Mouse (Mus musculus): ENCODE results near the gene Tmem45a.

DNA sequence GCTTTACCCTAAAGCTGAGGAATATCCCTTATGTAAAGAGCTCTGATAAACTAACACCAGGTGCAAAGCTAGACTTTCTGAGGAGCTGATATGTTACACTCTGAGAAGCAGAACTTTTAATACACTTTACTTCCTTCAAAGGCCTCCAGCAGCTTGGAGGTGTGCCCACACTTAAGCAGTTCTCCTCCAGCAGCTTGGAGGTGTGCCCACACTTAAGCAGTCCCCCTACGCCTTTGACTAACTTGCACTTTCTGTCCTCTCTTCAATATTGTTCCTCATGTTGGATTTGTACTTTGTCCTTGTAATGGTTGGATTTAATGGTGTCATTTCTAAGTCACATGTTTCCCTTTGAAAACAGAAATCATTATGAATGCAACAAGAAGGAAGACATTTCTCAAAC lies 92.2 kb downstream of the Tmem45a start:
- TF ChIP-seq CTCF (IDR thresholded peaks at IDR 0.05; ENCODE audit: control insufficient read depth, insufficient read depth, low read length) = no peak
- no peak for TF ChIP-seq POLR2A (IDR thresholded peaks at IDR 0.05; ENCODE audit: borderline replicate concordance, control insufficient read depth, low read depth, low read length)

Measured in bone marrow, adult 2 months (tissue).